Mouse (Mus musculus) myocyte (in vitro differentiated cells): ENCODE data around the gene Tor4a.

ENCODE experiments used
- E2F4 ChIP-seq: IDR thresholded peaks from one replicate; pipeline ENCODE4 v1.6.1; 2011; ENCODE audit warnings: mild to moderate bottlenecking, control low read depth, moderate library complexity; ENCODE audit not compliant: insufficient read depth
- MAX ChIP-seq: IDR thresholded peaks from one replicate; pipeline ENCODE4 v1.6.1; 2011; ENCODE audit warnings: low read depth, mild to moderate bottlenecking, control low read depth
- POLR2A ChIP-seq: IDR thresholded peaks from one replicate; pipeline ENCODE4 v1.6.1; 2011; ENCODE audit warnings: low read depth, mild to moderate bottlenecking, control low read depth, moderate library complexity; ENCODE audit not compliant: insufficient read length
- TCF12 ChIP-seq: IDR thresholded peaks from one replicate; pipeline ENCODE4 v1.6.1; 2011; ENCODE audit warnings: mild to moderate bottlenecking, control low read depth; ENCODE audit not compliant: poor library complexity, insufficient read depth, severe bottlenecking
- TCF3 ChIP-seq: IDR thresholded peaks from one replicate; pipeline ENCODE4 v1.6.1; 2011; ENCODE audit warnings: low read depth, control low read depth; ENCODE audit not compliant: insufficient read length
- USF1 ChIP-seq: IDR thresholded peaks from one replicate; pipeline ENCODE4 v1.6.1; 2011; ENCODE audit warnings: low read depth, mild to moderate bottlenecking, control low read depth, moderate library complexity

DNA sequence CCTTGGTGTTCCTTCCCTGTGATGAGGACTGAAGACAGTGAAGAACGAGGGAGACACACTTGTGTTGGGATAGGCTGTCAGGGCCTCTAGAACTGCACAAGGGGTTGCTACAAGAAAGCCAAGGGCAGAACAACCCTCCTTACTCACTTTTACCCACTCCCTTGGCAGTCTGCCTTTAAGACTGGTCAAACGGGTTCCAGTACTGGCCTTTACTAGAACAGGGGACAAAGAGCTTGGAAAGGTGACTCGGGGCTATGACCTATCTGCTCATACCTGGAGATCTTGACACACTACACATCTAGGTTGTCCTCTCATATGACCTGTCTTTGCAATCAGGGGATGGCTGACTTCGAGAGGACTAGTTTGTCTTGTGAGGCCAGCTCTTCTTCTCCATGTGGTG, 40.8 kb upstream of the Tor4a start:
- TF ChIP-seq TCF12 (no peak), USF1 (no peak), POLR2A (no peak), E2F4 (no peak), TCF3 (no peak), MAX (no peak)
